Mouse (Mus musculus): ENCODE data around the gene Crkl. TPM values are rescaled to one million over a fixed set of nuclear protein-coding genes. Genes with fewer than 3 reads are reported as not detected.

Gene Crkl
- total and polyA plus RNA-seq, 2 experiments from 2014 or later: 55.4 to 60.5 TPM

DNA sequence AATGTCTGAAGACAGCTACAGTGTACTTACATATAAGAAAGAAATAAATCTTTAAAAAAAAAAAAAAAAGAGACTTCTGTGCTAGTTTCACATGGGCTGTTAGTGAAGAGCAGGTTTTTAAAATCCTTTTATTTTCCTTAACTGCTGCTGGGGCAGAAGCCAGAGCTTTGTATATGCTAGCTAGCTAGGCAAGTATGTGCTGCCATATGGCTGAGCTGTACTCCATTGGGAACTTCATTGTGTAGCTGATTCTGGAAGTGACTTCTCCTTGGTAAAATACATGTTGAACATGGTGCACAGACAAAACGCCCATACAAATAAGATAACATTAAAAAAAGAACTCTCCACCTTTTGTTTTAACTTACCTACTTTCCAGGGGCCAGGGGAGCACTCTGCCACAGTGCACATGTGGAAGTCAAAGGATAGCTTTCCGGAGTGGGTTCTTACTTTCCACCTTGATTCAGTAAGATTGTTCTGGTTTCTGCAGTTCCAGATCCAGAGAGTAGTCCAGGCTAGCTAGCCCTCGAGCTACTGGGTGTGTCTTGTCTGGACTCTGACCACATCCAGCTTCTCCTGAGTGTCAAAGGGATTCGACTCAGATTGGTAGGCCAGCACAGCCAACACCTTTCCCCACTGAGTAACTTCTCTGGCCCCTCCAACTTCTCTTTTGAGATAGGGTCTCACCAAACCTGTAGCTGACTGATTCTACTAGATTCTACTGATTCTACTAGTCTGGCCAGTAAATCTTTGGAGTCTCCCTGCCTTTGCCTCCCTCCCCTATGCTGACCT, 15.3 kb downstream of the Crkl start:
- ATAC-seq: no peak; the same call in 1 of the 2 replicates
- WGBS: 93% methylated on average over 4 of the region's 4 CpGs
- H3K4me1 ChIP-seq (ENCODE audit: insufficient read depth): no peaks in the 10 kb centered on the region
- no peak for DNase-seq
- H3K36me3 ChIP-seq (ENCODE audit: insufficient read depth): peaks cover 13% of the 10 kb centered on the region
- H3K4me2 ChIP-seq (ENCODE audit: low read depth): no peak overlapping the region
- H3K4me3 ChIP-seq (ENCODE audit: low read depth, low read length): no peak overlapping the region
- H3K27me3 ChIP-seq (ENCODE audit: insufficient read depth, low read length): no peaks in the 10 kb centered on the region
- no peaks in the 10 kb centered on the region for H3K9me3 ChIP-seq (ENCODE audit: low read length)
- no peak overlapping the region for H3K27ac ChIP-seq (ENCODE audit: low read depth, low read length)
- H3K9ac ChIP-seq: no peak overlapping the region
- TF ChIP-seq CTCF (IDR thresholded peaks at IDR 0.05; ENCODE audit: low read depth): no peak

DNA sequence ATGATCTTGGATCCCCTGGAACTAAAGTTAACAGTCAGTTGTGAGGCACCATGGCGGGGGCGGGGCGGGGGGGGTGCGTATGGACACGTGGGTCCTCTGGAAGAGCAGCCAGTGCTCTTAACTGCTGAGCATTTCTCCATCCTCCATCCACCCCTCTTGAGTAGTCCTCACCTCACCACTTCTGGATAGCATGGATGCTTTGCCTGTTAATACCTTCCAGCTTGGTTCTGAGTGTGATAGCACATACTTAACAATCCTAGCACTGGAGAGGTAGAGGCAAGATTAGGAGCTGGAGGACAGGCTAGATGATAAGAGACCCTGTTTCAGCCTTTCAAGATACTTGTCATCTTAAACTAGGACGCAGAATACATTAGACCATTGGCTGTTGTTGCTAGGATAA, 20.7 kb downstream of the Crkl start:
- H3K4me3 ChIP-seq (ENCODE audit: low read depth, low read length): no peak overlapping the region
- no peak for DNase-seq
- H3K4me1 ChIP-seq (ENCODE audit: insufficient read depth): no peaks in the 10 kb centered on the region
- TF ChIP-seq CTCF (IDR thresholded peaks at IDR 0.05; ENCODE audit: low read depth): no peak
- no peak overlapping the region for H3K9ac ChIP-seq
- H3K4me2 ChIP-seq (ENCODE audit: low read depth): no peak overlapping the region
- no peak for ATAC-seq
- no peaks in the 10 kb centered on the region for H3K27me3 ChIP-seq (ENCODE audit: insufficient read depth, low read length)
- H3K27ac ChIP-seq (ENCODE audit: low read depth, low read length): no peak overlapping the region
- WGBS: 92% methylated on average over 6 of the region's 6 CpGs
- peaks cover 18% of the 10 kb centered on the region for H3K36me3 ChIP-seq (ENCODE audit: insufficient read depth)
- H3K9me3 ChIP-seq (ENCODE audit: low read length): no peaks in the 10 kb centered on the region

DNA sequence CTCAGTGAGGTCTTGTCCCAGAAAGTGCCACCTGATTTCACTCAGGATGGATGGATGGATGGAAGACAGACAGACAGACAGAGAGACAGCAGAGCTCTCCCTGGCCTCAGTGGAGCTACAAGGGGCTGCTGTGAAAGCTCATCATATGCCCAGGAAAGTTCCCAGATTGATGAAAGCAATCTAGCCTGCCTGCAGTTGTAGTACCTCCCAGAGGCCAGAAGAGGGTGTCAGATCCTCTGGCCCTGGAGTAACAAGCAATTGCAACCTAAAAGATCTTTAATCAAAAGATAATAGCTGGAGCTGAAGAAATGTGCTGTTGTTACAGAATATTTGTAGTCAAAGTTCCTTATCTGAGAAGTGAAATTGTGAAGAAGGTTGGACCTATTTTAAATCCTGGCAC, 22.3 kb downstream of the Crkl start:
- H3K9ac ChIP-seq: no peak overlapping the region
- H3K4me3 ChIP-seq (ENCODE audit: low read depth, low read length): no peak overlapping the region
- ATAC-seq (no peak), DNase-seq (peak; percentile 42)
- peaks cover 14% of the 10 kb centered on the region for H3K36me3 ChIP-seq (ENCODE audit: insufficient read depth)
- no peak overlapping the region for H3K4me2 ChIP-seq (ENCODE audit: low read depth)
- H3K27me3 ChIP-seq (ENCODE audit: insufficient read depth, low read length): no peaks in the 10 kb centered on the region
- TF ChIP-seq CTCF (IDR thresholded peaks at IDR 0.05; ENCODE audit: low read depth): peak; percentile 72
- no peak overlapping the region for H3K27ac ChIP-seq (ENCODE audit: low read depth, low read length)
- H3K4me1 ChIP-seq (ENCODE audit: insufficient read depth): no peaks in the 10 kb centered on the region
- H3K9me3 ChIP-seq (ENCODE audit: low read length): no peaks in the 10 kb centered on the region

DNA sequence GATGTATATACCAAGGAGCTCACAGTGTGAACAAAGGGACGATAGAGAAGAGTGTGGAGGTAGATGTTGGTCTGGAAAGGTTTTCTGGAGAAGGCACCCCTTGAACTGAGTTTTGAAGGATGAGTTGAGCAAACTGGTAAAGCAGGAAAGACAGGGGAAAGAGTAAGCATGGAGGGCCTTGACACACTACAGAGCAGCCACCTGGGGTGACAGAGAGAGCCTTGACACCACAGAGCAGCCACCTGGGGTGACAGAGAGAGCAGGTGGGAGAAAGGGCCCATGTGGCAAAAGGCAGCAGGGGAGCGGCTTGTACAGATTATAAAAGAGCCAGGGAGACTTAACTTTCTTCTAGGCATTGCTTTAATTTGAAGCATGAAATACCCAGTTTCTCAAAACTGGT, 23.0 kb downstream of the Crkl start:
- no peak overlapping the region for H3K9ac ChIP-seq
- no peaks in the 10 kb centered on the region for H3K27me3 ChIP-seq (ENCODE audit: insufficient read depth, low read length)
- no peak overlapping the region for H3K4me2 ChIP-seq (ENCODE audit: low read depth)
- H3K27ac ChIP-seq (ENCODE audit: low read depth, low read length): no peak overlapping the region
- TF ChIP-seq CTCF (IDR thresholded peaks at IDR 0.05; ENCODE audit: low read depth): no peak
- 86% methylated on average over 2 of the region's 2 CpGs for WGBS
- ATAC-seq: no peak
- peaks cover 9% of the 10 kb centered on the region for H3K36me3 ChIP-seq (ENCODE audit: insufficient read depth)
- H3K4me3 ChIP-seq (ENCODE audit: low read depth, low read length): no peak overlapping the region
- no peak for DNase-seq
- no peaks in the 10 kb centered on the region for H3K9me3 ChIP-seq (ENCODE audit: low read length)
- no peaks in the 10 kb centered on the region for H3K4me1 ChIP-seq (ENCODE audit: insufficient read depth)

DNA sequence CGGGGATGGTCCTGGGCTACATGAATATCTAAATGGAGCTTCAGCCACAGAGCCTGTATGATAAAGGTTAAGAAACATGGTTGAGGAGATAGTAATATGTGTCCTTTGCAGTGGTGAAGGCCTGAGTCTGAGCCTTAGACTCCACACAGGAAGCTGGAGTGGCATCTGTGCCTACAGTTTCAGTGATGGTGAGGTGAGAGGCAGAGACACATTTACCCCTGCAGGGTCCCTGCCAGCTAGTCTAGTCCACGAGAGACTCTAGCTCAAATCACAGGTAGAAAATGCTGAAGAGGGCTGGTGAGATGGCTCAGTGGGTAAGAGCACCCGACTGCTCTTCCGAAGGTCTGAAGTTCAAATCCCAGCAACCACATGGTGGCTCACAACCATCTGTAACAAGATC, 23.5 kb downstream of the Crkl start:
- no peak for ATAC-seq
- Histone ChIP-seq H3K27me3 (ENCODE audit: insufficient read depth, low read length) (no peaks in the 10 kb centered on the region), H3K4me2 (ENCODE audit: low read depth) (no peak overlapping the region), H3K27ac (ENCODE audit: low read depth, low read length) (no peak overlapping the region), H3K9me3 (ENCODE audit: low read length) (no peaks in the 10 kb centered on the region), H3K9ac (no peak overlapping the region), H3K4me3 (ENCODE audit: low read depth, low read length) (no peak overlapping the region), H3K4me1 (ENCODE audit: insufficient read depth) (no peaks in the 10 kb centered on the region), H3K36me3 (ENCODE audit: insufficient read depth) (0 out of 2 replicates have a peak, but pooled peaks cover 5% of the 10 kb centered on the region)
- 88% methylated on average over 4 of the region's 4 CpGs for WGBS
- DNase-seq: no peak
- TF ChIP-seq CTCF (IDR thresholded peaks at IDR 0.05; ENCODE audit: low read depth): no peak

DNA sequence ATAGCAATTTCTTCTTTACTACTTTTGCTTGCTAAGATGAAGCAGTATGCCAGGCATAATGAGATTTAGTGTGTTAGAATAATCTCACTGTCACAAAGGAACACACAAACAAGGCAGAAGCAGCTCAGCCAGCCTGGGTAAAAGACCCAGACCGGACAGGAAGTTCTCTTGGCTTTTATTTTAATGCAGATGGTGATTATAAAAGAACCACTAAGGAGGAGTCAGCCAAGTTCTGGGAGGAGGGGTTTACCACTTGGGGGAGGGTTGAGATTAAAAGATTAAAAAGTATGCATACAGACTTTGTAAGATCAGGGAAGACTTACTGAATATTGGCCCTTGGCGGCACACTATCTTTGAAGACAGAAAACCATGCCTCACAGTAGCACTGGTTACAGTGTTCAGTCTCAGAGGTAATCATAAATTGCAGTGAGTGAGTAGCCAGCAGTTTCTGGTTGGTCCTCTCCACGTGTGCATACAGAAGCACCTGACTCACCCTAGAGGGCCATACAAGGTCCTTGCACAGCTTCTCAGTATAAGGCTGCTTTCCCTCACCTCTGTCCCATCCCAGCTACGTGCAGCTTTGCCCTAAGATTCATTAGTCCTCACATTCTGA, 26.6 kb downstream of the Crkl start:
- no peak overlapping the region for H3K9ac ChIP-seq
- ATAC-seq (no peak), DNase-seq (no peak)
- H3K27me3 ChIP-seq (ENCODE audit: insufficient read depth, low read length): no peaks in the 10 kb centered on the region
- H3K4me2 ChIP-seq (ENCODE audit: low read depth): no peak overlapping the region
- no peak for TF ChIP-seq CTCF (IDR thresholded peaks at IDR 0.05; ENCODE audit: low read depth)
- H3K27ac ChIP-seq (ENCODE audit: low read depth, low read length): no peak overlapping the region
- H3K4me3 ChIP-seq (ENCODE audit: low read depth, low read length): no peak overlapping the region
- 69% methylated on average over 4 of the region's 4 CpGs for WGBS
- no peaks in the 10 kb centered on the region for H3K9me3 ChIP-seq (ENCODE audit: low read length)
- peaks cover 8% of the 10 kb centered on the region for H3K36me3 ChIP-seq (ENCODE audit: insufficient read depth)
- no peaks in the 10 kb centered on the region for H3K4me1 ChIP-seq (ENCODE audit: insufficient read depth)

DNA sequence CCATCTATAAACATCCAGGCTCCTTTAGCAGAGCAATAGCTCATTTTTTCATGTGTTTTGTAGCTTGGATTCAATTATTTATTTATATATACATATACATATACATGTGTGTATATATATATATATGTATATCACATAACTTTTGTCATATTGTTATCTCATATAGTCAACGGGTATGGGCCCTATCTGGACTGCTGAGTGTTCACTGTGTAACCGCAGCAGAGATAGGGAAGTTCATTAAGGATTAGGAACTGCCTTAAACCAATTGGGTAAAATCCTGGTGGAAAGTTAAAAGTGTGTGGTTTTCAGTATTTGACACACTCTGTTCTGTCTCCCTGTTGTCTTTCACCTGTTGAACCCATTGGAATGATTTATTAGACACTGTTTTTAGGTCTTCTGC, 29.7 kb downstream of the Crkl start:
- no peak for ATAC-seq
- H3K4me1 ChIP-seq (ENCODE audit: insufficient read depth): no peaks in the 10 kb centered on the region
- no peak overlapping the region for H3K9ac ChIP-seq
- peaks cover 33% of the 10 kb centered on the region for H3K36me3 ChIP-seq (ENCODE audit: insufficient read depth)
- TF ChIP-seq CTCF (IDR thresholded peaks at IDR 0.05; ENCODE audit: low read depth): no peak
- no peak for DNase-seq
- H3K27me3 ChIP-seq (ENCODE audit: insufficient read depth, low read length): no peaks in the 10 kb centered on the region
- no peak overlapping the region for H3K4me3 ChIP-seq (ENCODE audit: low read depth, low read length)
- H3K27ac ChIP-seq (ENCODE audit: low read depth, low read length): no peak overlapping the region
- H3K4me2 ChIP-seq (ENCODE audit: low read depth): no peak overlapping the region
- 86% methylated on average over 2 of the region's 2 CpGs for WGBS
- no peaks in the 10 kb centered on the region for H3K9me3 ChIP-seq (ENCODE audit: low read length)

All from forebrain, postnatal 0 days (tissue).